Mouse (Mus musculus) intestine, postnatal 0 days (tissue): ENCODE data around the gene Stk39. TPM values are rescaled to one million over a fixed set of nuclear protein-coding genes. Genes with fewer than 3 reads are reported as not detected.
A peak's percentile ranks its signal among the peaks of the same experiment; 100 is the strongest.

Source experiments
- ATAC-seq: fragments of 200-750 bp; cut with Nextera tagmentation; 2 replicates; pipeline ENCODE4 v1.8.0; 2017; ENCODE audit warnings: mild to moderate bottlenecking, moderate TSS enrichment, moderate library complexity
- H3K27ac ChIP-seq: fragments of 300-500 bp; sonication (generic); 2 replicates; pipeline ENCODE4 v1.5.1; 2014; ENCODE audit warnings: mild to moderate bottlenecking, low read depth, low read length, moderate library complexity
- H3K27me3 ChIP-seq: fragments of 300-500 bp; sonication (generic); replicated peaks from 2 replicates; pipeline ENCODE4 v1.6.1; 2014; ENCODE audit warnings: low read length, mixed read lengths; ENCODE audit not compliant: control insufficient read depth, insufficient read depth
- H3K36me3 ChIP-seq: fragments of 300-500 bp; sonication (generic); 2 replicates; pipeline ENCODE4 v1.6.1; 2014; ENCODE audit warnings: mild to moderate bottlenecking, moderate library complexity; ENCODE audit not compliant: control insufficient read depth, insufficient read depth
- H3K4me1 ChIP-seq: fragments of 300-500 bp; sonication (generic); replicated peaks from 2 replicates; pipeline ENCODE4 v1.6.1; 2014; ENCODE audit warnings: antibody characterized with exemption, low read length, mixed read lengths; ENCODE audit not compliant: control insufficient read depth, insufficient read depth
- H3K4me2 ChIP-seq: fragments of 300-500 bp; sonication (generic); replicated peaks from 2 replicates; pipeline ENCODE4 v1.6.1; 2014; ENCODE audit warnings: low read depth, mild to moderate bottlenecking, moderate library complexity
- H3K4me3 ChIP-seq: fragments of 300-500 bp; sonication (generic); 2 replicates; pipeline ENCODE4 v1.5.1; 2014; ENCODE audit warnings: low read depth, low read length
- H3K9ac ChIP-seq: fragments of 300-500 bp; sonication (generic); 2 replicates; pipeline ENCODE4 v1.6.1; 2014; ENCODE audit warnings: mild to moderate bottlenecking, low read depth, low read length
- H3K9me3 ChIP-seq: fragments of 300-500 bp; sonication (generic); 2 replicates; pipeline ENCODE4 v1.6.1; 2016; ENCODE audit warnings: mixed run types; ENCODE audit not compliant: control insufficient read depth
- CTCF ChIP-seq: sonication (generic); IDR thresholded peaks from 2 replicates; pipeline ENCODE4 v1.5.1; 2016; ENCODE audit warnings: low read depth, mild to moderate bottlenecking, control low read depth, antibody characterized with exemption, moderate library complexity
- WGBS: fragments of 180-500 bp; shearing (Covaris S2); extraction: QIAGEN DNeasy Blood & Tissue Kit; methylation state at CpG from one replicate; pipeline ENCODE4 v1.1.7; 2014; 5-methylcytosine and 5-hydroxymethylcytosine counted together
- polyA plus RNA-seq: library from polyadenylated mRNA; unstranded; fragments of >200 nt; fragmentation: Nextera tagmentation; extraction: Ambion mirVana; gene quantifications from 2 replicates; pipeline ENCODE4 v1.2.1, GENCODE M21; 2015

Stk39 gene
- polyA plus RNA-seq, 1 experiment from 2014 or later, result 10.1 TPM

GRCm38 (mm10) chr2:68367944-68368343 lies 104.1 kb downstream of the Stk39 start:
- Histone ChIP-seq H3K4me2 (no peak overlapping the region), H3K9ac (no peak overlapping the region), H3K36me3 (no peaks in the 10 kb centered on the region), H3K4me3 (no peak overlapping the region), H3K27ac (no peak overlapping the region), H3K9me3 (no peaks in the 10 kb centered on the region), H3K27me3 (no peaks in the 10 kb centered on the region), H3K4me1 (no peaks in the 10 kb centered on the region)
- TF ChIP-seq CTCF, result no peak
- WGBS, result 78% methylated on average over 13 of the region's 13 CpGs
- no peak for ATAC-seq

- H3K4me2 ChIP-seq, result no peak overlapping the region
- H3K9ac ChIP-seq, result no peak overlapping the region
- H3K4me3 ChIP-seq, result no peak overlapping the region
- H3K27me3 ChIP-seq, result no peaks in the 10 kb centered on the region
- no peaks in the 10 kb centered on the region for H3K36me3 ChIP-seq
- WGBS, result 79% methylated on average over 5 of the region's 5 CpGs
- TF ChIP-seq CTCF, result no peak
- H3K4me1 ChIP-seq, result no peaks in the 10 kb centered on the region
- H3K27ac ChIP-seq, result no peak overlapping the region
- no peak for ATAC-seq
- H3K9me3 ChIP-seq, result no peaks in the 10 kb centered on the region
Measured at GRCm38 (mm10) chr2:68366897-68367193, 105.2 kb downstream of the Stk39 start.

DNA sequence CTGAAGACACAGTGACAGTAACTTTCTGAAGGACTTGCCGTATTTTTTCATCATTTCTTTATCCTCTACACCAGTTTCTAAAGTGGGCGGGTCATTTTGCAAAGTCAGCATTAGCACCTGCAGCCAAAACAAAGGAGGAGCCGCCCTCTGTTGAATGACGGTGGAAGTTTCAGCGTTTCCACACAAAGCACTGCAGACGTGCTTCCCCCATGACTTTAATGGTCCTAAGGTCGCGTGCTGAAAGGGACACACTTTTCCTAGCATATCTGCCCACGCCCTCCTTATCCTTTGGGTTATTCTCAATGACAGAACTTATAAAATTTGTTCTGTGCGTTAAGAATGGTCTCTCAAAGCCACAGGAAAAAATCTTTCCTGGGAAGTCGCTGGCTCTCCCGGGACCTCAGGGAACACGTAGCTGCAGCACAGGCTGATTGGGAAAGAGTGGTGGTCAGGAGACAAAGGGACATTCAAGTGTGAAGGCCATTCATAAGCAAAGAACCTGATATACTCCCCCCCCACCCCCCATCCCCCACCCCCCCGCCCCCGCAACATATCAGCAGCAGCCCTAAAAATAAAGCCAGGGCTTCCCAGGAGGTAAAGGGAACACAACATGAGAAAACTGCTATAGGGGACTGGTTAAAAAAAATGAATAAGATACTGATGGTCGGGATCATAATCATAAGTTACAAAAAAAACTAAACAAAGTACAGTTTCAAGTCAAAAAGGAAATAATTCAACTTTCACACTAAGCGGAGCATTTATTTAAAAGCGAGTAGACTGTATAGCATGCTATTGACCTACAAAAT lies 105.8 kb downstream of the Stk39 start:
- no peaks in the 10 kb centered on the region for H3K36me3 ChIP-seq
- 33% methylated on average over 18 of the region's 18 CpGs for WGBS
- no peak for ATAC-seq
- H3K27ac ChIP-seq, result no peak overlapping the region
- no peak overlapping the region for H3K9ac ChIP-seq
- no peaks in the 10 kb centered on the region for H3K9me3 ChIP-seq
- TF ChIP-seq CTCF, result peak; percentile 33
- no peak overlapping the region for H3K4me3 ChIP-seq
- peak overlapping the region; percentile 49 for H3K4me2 ChIP-seq
- H3K27me3 ChIP-seq, result no peaks in the 10 kb centered on the region
- H3K4me1 ChIP-seq, result no peaks in the 10 kb centered on the region

DNA sequence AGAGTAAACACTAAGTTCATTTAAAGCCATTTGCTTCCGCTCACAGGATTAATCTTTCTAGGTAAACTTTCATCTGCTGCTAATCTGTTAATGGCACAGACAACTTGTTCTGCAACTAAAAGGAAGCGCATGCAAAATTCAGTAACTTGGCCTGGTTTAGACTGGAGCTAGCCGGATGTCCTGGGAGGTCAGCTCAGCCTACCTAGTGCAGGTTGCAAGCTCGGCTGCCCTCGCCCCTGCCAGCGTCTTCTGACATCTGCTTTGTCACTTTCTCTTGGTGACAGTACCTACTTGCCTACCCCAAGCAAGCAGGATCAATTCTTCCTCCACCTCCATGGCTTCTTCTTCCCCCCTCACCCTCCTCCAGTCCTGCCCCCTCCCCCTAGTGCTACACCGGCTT lies 106.6 kb downstream of the Stk39 start:
- Histone ChIP-seq H3K36me3 (no peaks in the 10 kb centered on the region), H3K27ac (no peak overlapping the region), H3K4me2 (peak overlapping the region; percentile 49), H3K4me1 (no peaks in the 10 kb centered on the region), H3K9me3 (no peaks in the 10 kb centered on the region), H3K9ac (no peak overlapping the region), H3K4me3 (no peak overlapping the region), H3K27me3 (no peaks in the 10 kb centered on the region)
- ATAC-seq, result no peak
- no peak for TF ChIP-seq CTCF
- 56% methylated on average over 7 of the region's 7 CpGs for WGBS

GRCm38 (mm10) chr2:68364181-68364900 lies 107.7 kb downstream of the Stk39 start:
- Histone ChIP-seq H3K9ac (no peak overlapping the region), H3K4me3 (no peak overlapping the region), H3K4me1 (no peaks in the 10 kb centered on the region), H3K27me3 (no peaks in the 10 kb centered on the region), H3K27ac (no peak overlapping the region), H3K4me2 (no peak overlapping the region), H3K36me3 (no peaks in the 10 kb centered on the region), H3K9me3 (no peaks in the 10 kb centered on the region)
- 0 out of 2 replicates have a peak, but pooled peaks have one; percentile 5 for ATAC-seq
- peak; percentile 86 for TF ChIP-seq CTCF
- whole genome bisulfite sequencing, result 28% methylated on average over 12 of the region's 12 CpGs

DNA sequence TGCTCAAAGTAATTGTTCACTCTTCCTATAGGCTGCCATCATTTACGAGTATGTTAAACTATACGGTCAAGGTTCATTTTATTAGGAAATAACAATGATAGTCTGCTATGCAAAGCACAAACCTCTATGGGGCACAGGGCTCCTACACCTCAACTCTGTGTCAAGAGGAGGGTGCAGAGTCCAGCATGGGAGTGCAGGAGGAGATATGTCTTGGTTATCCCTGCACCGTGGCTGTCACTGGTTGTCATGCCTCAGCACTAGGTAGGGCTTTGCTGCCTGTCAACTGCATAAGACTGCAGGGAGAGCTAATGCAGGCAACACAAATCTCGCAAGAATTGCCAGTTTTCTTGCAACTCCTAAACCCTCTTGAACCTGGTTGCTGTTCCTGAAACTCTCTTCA lies 108.9 kb downstream of the Stk39 start:
- no peak overlapping the region for H3K9ac ChIP-seq
- WGBS, result 50% methylated on average over 4 of the region's 4 CpGs
- no peaks in the 10 kb centered on the region for H3K4me1 ChIP-seq
- no peak overlapping the region for H3K4me3 ChIP-seq
- H3K27me3 ChIP-seq, result no peaks in the 10 kb centered on the region
- peak; percentile 28; the same call in 1 of the 2 replicates for TF ChIP-seq CTCF
- no peak overlapping the region; the same call in 1 of the 2 replicates for H3K27ac ChIP-seq
- no peaks in the 10 kb centered on the region for H3K9me3 ChIP-seq
- peak; percentile 96 for ATAC-seq
- H3K36me3 ChIP-seq, result peaks cover 5% of the 10 kb centered on the region; the same call in 1 of the 2 replicates
- no peak overlapping the region for H3K4me2 ChIP-seq
